Mouse (Mus musculus) stomach, postnatal 0 days (tissue): ENCODE results near the gene Krtap19-9b.

Experiments used
- CTCF ChIP-seq: IDR thresholded peaks from 2 replicates; pipeline ENCODE4 v1.5.1; 2016; ENCODE audit warnings: antibody characterized with exemption, low read depth, mild to moderate bottlenecking, moderate library complexity
- EP300 ChIP-seq: optimal IDR thresholded peaks from 2 replicates; pipeline ENCODE3; 2016; ENCODE audit warnings: antibody characterized with exemption

DNA sequence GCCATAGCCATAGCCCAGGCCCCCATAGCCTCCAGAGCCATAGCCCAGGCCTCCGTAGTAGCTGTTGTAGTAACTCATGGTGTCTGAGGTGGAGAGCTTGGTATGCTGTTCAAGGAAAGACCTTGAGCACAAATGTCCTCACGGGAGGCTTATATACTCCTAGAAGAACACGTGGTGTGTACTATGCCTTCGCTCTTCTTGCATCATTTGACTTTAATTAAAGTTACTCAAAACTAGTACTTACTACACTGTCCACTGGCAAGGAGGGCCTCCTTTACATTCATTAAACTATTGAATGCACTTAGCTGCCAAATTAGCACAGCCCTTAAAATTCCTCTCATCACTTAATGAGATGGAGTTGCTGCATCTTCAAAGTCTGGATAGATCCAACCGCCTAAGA lies 47.1 kb downstream of the Krtap19-9b start, which contains the start of gene Krtap19-4:
- no peak for TF ChIP-seq EP300
- no peak for TF ChIP-seq CTCF
